Mouse (Mus musculus): Measurements from ENCODE around the gene Mettl22.

- TF ChIP-seq POLR2A (IDR thresholded peaks at IDR 0.05; ENCODE audit: insufficient read depth, low read depth, low read length) (no peak), CTCF (IDR thresholded peaks at IDR 0.05) (no peak), EP300 (IDR thresholded peaks at IDR 0.05; ENCODE audit: insufficient read depth, low read depth, low read length) (no peak)
Measured at GRCm38 (mm10) chr16:8532894-8533293, 62.3 kb downstream of the Mettl22 start.
